ENCODE assay signal across 18 mouse cellular contexts in the genomic region with DNA sequence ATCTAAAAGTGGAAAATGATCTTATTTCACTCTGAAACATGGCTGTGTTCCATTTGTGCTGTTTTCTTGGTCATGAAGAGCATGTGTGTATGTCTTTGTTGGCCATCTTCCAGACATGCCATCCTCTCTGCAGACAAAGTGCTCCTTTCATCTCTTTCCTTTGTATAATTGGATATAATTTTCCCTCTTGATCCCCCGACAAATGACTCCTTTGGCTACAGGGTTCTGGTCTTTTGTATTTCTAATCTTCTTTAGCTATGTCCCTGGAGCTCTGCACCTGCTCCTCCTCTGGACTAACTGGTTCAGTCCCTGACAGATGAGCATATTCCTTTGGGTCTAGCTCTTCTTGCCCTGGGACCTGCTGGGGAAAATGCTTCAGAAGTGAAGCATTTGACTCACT. TPM values are rescaled to one million over a fixed set of nuclear protein-coding genes. Genes with fewer than 3 reads are reported as not detected.
DNase-seq lines count a peak whose midpoint lies in the region; ATAC-seq lines count a peak whose summit lies in the region.
"Had no signal": no experiment of that assay in that cellular context is flagged by ENCODE, and none has a peak within 500 bp of the region (broad histone marks: within the 10 kb centered on the region; RNA-seq: fewer than 3 reads in every experiment).

No protein-coding gene starts in this region.

- no peaks in the 10 kb centered on the region for H3K9me3 ChIP-seq in forebrain, embryonic 13.5 days (replicated peaks)
- H3K9me3 ChIP-seq in forebrain, embryonic 16.5 days (ENCODE audit: control insufficient read depth, low read length) = no peaks in the 10 kb centered on the region
- no peaks in the 10 kb centered on the region for H3K9me3 ChIP-seq in midbrain, embryonic 12.5 days
- H3K9me3 ChIP-seq in midbrain, embryonic 16.5 days (replicated peaks; ENCODE audit: control insufficient read depth, low read length, poor library complexity, severe bottlenecking) = no peaks in the 10 kb centered on the region
- H3K9me3 ChIP-seq in embryonic facial prominence, embryonic 14.5 days (ENCODE audit: control insufficient read depth, low read length) = no peaks in the 10 kb centered on the region
- H3K9me3 ChIP-seq: embryonic facial prominence, embryonic 15.5 days had no signal

- no peaks in the 10 kb centered on the region for H3K27me3 ChIP-seq in forebrain, embryonic 13.5 days
- no peaks in the 10 kb centered on the region for H3K27me3 ChIP-seq in forebrain, embryonic 16.5 days (replicated peaks; ENCODE audit: control insufficient read depth, insufficient read depth, low read length)
- H3K27me3 ChIP-seq in midbrain, embryonic 12.5 days = peaks cover 4% of the 10 kb centered on the region; the same call in 1 of the 2 replicates
- H3K27me3 ChIP-seq in midbrain, embryonic 16.5 days (ENCODE audit: control insufficient read depth, insufficient read depth, low read depth, low read length) = no peaks in the 10 kb centered on the region
- peaks cover 18% of the 10 kb centered on the region for H3K27me3 ChIP-seq in embryonic facial prominence, embryonic 14.5 days (replicated peaks; ENCODE audit: control insufficient read depth, insufficient read depth, low read length)

- H3K4me3 ChIP-seq in forebrain, embryonic 13.5 days = no peak overlapping the region
- no peak overlapping the region for H3K4me3 ChIP-seq in forebrain, embryonic 16.5 days (replicated peaks; ENCODE audit: low read length)
- H3K4me3 ChIP-seq in midbrain, embryonic 12.5 days = no peak overlapping the region
- H3K4me3 ChIP-seq in midbrain, embryonic 16.5 days (ENCODE audit: low read depth, low read length) = no peak overlapping the region
- H3K4me3 ChIP-seq in embryonic facial prominence, embryonic 14.5 days (ENCODE audit: low read depth, low read length) = no peak overlapping the region
- H3K4me3 ChIP-seq: embryonic facial prominence, embryonic 15.5 days had no signal

- H3K4me1 ChIP-seq in forebrain, embryonic 13.5 days = peaks cover 20% of the 10 kb centered on the region
- H3K4me1 ChIP-seq in forebrain, embryonic 16.5 days (replicated peaks; ENCODE audit: control insufficient read depth, insufficient read depth, low read length) = peaks cover 15% of the 10 kb centered on the region
- H3K4me1 ChIP-seq in midbrain, embryonic 12.5 days = peaks cover 17% of the 10 kb centered on the region
- H3K4me1 ChIP-seq in midbrain, embryonic 16.5 days (ENCODE audit: control insufficient read depth, insufficient read depth, low read length) = peaks cover 17% of the 10 kb centered on the region
- no peaks in the 10 kb centered on the region for H3K4me1 ChIP-seq in embryonic facial prominence, embryonic 14.5 days (ENCODE audit: control insufficient read depth, insufficient read depth, low read length)

- H3K36me3 ChIP-seq in forebrain, embryonic 13.5 days (ENCODE audit: poor library complexity, severe bottlenecking) = no peaks in the 10 kb centered on the region
- H3K36me3 ChIP-seq in forebrain, embryonic 16.5 days (ENCODE audit: control insufficient read depth, insufficient read depth) = no peaks in the 10 kb centered on the region
- no peaks in the 10 kb centered on the region for H3K36me3 ChIP-seq in midbrain, embryonic 12.5 days
- H3K36me3 ChIP-seq in midbrain, embryonic 16.5 days (ENCODE audit: control insufficient read depth, insufficient read depth, low read length) = no peaks in the 10 kb centered on the region
- H3K36me3 ChIP-seq in embryonic facial prominence, embryonic 14.5 days (ENCODE audit: control insufficient read depth, insufficient read depth, low read length) = no peaks in the 10 kb centered on the region
- H3K36me3 ChIP-seq: embryonic facial prominence, embryonic 15.5 days had no signal

- DNase-seq in embryonic facial prominence, embryonic 14.5 days (ENCODE audit: low spot score) = peak; percentile 86
- peak; percentile 23 for DNase-seq in telencephalon, adult 2 months (ENCODE audit: low read depth, low spot score)
- no peak for DNase-seq in layer of hippocampus, postnatal 36 days
- DNase-seq: adrenal gland, adult 2 months; gastrocnemius, postnatal 10 days; heart, postnatal 10 days; layer of hippocampus, adult 9-11 months; liver; lung, adult 18-20 months; lung, postnatal 36 days; right cerebral cortex, postnatal 14 days had no signal

- WGBS in forebrain, embryonic 13.5 days = 12% methylated on average over 1 of the region's 1 CpGs
- 4% methylated on average over 1 of the region's 1 CpGs for WGBS in forebrain, embryonic 16.5 days
- WGBS in midbrain, embryonic 12.5 days = 10% methylated on average over 1 of the region's 1 CpGs
- WGBS in midbrain, embryonic 16.5 days = 0% methylated on average over 1 of the region's 1 CpGs
- 10% methylated on average over 1 of the region's 1 CpGs for WGBS in embryonic facial prominence, embryonic 14.5 days

- H3K9ac ChIP-seq in forebrain, embryonic 13.5 days = no peak overlapping the region
- no peak overlapping the region for H3K9ac ChIP-seq in forebrain, embryonic 16.5 days (replicated peaks; ENCODE audit: low read depth, low read length)
- H3K9ac ChIP-seq in midbrain, embryonic 12.5 days (replicated peaks) = no peak overlapping the region
- H3K9ac ChIP-seq in midbrain, embryonic 16.5 days (ENCODE audit: low read depth, low read length) = no peak overlapping the region
- H3K9ac ChIP-seq in embryonic facial prominence, embryonic 14.5 days (ENCODE audit: low read depth, low read length) = no peak overlapping the region
- H3K9ac ChIP-seq: embryonic facial prominence, embryonic 15.5 days had no signal

- no peak overlapping the region for H3K27ac ChIP-seq in forebrain, embryonic 13.5 days
- H3K27ac ChIP-seq in forebrain, embryonic 16.5 days (ENCODE audit: low read length) = no peak overlapping the region
- 0 out of 2 replicates have a peak overlapping the region, but pooled peaks have one; percentile 39 for H3K27ac ChIP-seq in midbrain, embryonic 12.5 days (replicated peaks)
- H3K27ac ChIP-seq in midbrain, embryonic 16.5 days (ENCODE audit: low read length) = no peak overlapping the region
- H3K27ac ChIP-seq in embryonic facial prominence, embryonic 14.5 days (replicated peaks; ENCODE audit: low read depth, low read length) = no peak overlapping the region
- H3K27ac ChIP-seq: embryonic facial prominence, embryonic 15.5 days; stomach, postnatal 0 days had no signal

- ATAC-seq in forebrain, embryonic 13.5 days = 0 out of 2 replicates have a peak, but pooled peaks have one; percentile 3
- ATAC-seq in forebrain, embryonic 16.5 days = no peak
- ATAC-seq in midbrain, embryonic 12.5 days (ENCODE audit: low FRiP score, low read depth) = peak; percentile 51
- no peak for ATAC-seq in midbrain, embryonic 16.5 days
- peak; percentile 78 for ATAC-seq in embryonic facial prominence, embryonic 14.5 days (ENCODE audit: low read depth)

- no peak overlapping the region for H3K4me2 ChIP-seq in forebrain, embryonic 13.5 days
- H3K4me2 ChIP-seq in forebrain, embryonic 16.5 days (ENCODE audit: low read length) = no peak overlapping the region
- H3K4me2 ChIP-seq in midbrain, embryonic 12.5 days (replicated peaks) = no peak overlapping the region
- no peak overlapping the region for H3K4me2 ChIP-seq in midbrain, embryonic 16.5 days (ENCODE audit: low read length)
- no peak overlapping the region for H3K4me2 ChIP-seq in embryonic facial prominence, embryonic 14.5 days (ENCODE audit: low read depth, low read length)
- H3K4me2 ChIP-seq: embryonic facial prominence, embryonic 15.5 days had no signal

RNA-seq across cellular contexts. Expression of gene Nalcn, which starts 4.0 kb away (rescaled TPM):
- 4.3 and 4.9 TPM in 2 replicates for polyA plus RNA-seq in forebrain, embryonic 13.5 days (2015; fragmentation: Nextera tagmentation; extraction: Ambion mirVana)
- 6.6 and 9.6 TPM in 2 replicates for polyA plus RNA-seq in forebrain, embryonic 16.5 days (2015; fragmentation: Nextera tagmentation; extraction: Ambion mirVana)
- 4.8 and 6.1 TPM in 2 replicates for polyA plus RNA-seq in midbrain, embryonic 12.5 days (2016; fragmentation: Nextera tagmentation; extraction: Ambion mirVana)
- 17.2 and 17.6 TPM in 2 replicates for polyA plus RNA-seq in midbrain, embryonic 16.5 days (2015; fragmentation: Nextera tagmentation; extraction: Ambion mirVana)
- 2.2 and 2.6 TPM in 2 replicates for polyA plus RNA-seq in embryonic facial prominence, embryonic 14.5 days (2014; fragmentation: Nextera tagmentation; extraction: Ambion mirVana)
- total RNA-seq in layer of hippocampus, postnatal 36 days (2021) = 10 to 100 TPM; 65.6 to 67.5 TPM
- polyA plus RNA-seq: C2C12 had no signal

RNA-seq across cellular contexts. Expression of gene Itgbl1, which starts 36.8 kb away (rescaled TPM):
- 1.8 and 1.9 TPM in 2 replicates for polyA plus RNA-seq in forebrain, embryonic 13.5 days (2015; fragmentation: Nextera tagmentation; extraction: Ambion mirVana)
- 4.8 and 5.5 TPM in 2 replicates for polyA plus RNA-seq in forebrain, embryonic 16.5 days (2015; fragmentation: Nextera tagmentation; extraction: Ambion mirVana)
- polyA plus RNA-seq in midbrain, embryonic 12.5 days (2016; fragmentation: Nextera tagmentation; extraction: Ambion mirVana) = 1.7 and 2.1 TPM in 2 replicates
- polyA plus RNA-seq in midbrain, embryonic 16.5 days (2015; fragmentation: Nextera tagmentation; extraction: Ambion mirVana) = 3.7 and 4.6 TPM in 2 replicates
- polyA plus RNA-seq in embryonic facial prominence, embryonic 14.5 days (2014; fragmentation: Nextera tagmentation; extraction: Ambion mirVana) = 7.6 and 8.4 TPM in 2 replicates
- total RNA-seq in layer of hippocampus, postnatal 36 days (2021) = 1 to 10 TPM; 8.4 to 9.7 TPM

Comparison
In these comparisons a context has a peak if more than half of its experiments do, and no peak if none do; other contexts are left out.
1. ATAC-seq: peak in forebrain, embryonic 13.5 days (single experiment), midbrain, embryonic 12.5 days (single experiment) and embryonic facial prominence, embryonic 14.5 days (single experiment); none in forebrain, embryonic 16.5 days (single experiment) and midbrain, embryonic 16.5 days (single experiment).
2. DNase-seq: peak in embryonic facial prominence, embryonic 14.5 days (single experiment) and telencephalon, adult 2 months (single experiment); none in layer of hippocampus, postnatal 36 days (0 of 2).